Mouse (Mus musculus) lung, postnatal 0 days (tissue): ENCODE data around the gene Zbtb38. TPM values are rescaled to one million over a fixed set of nuclear protein-coding genes. Genes with fewer than 3 reads are reported as not detected.

Experiments used
- ATAC-seq: fragments of 200-750 bp; cut with Nextera tagmentation; 2 replicates; pipeline ENCODE4 v1.8.0; 2017; ENCODE audit warnings: moderate library complexity
- DNase-seq: peaks from one replicate; pipeline ENCODE4 v3.0.0-alpha.2; 2016; ENCODE audit warnings: low spot score
- H3K27ac ChIP-seq: fragments of 300-500 bp; sonication (generic); 2 replicates; pipeline ENCODE4 v1.5.1; 2014; ENCODE audit warnings: antibody characterized with exemption, mild to moderate bottlenecking, low read length, mixed read lengths
- H3K27me3 ChIP-seq: fragments of 300-500 bp; sonication (generic); replicated peaks from 2 replicates; pipeline ENCODE4 v1.6.1; 2014; ENCODE audit warnings: low read length, mixed read lengths; ENCODE audit not compliant: insufficient read depth
- H3K36me3 ChIP-seq: fragments of 300-500 bp; sonication (generic); 2 replicates; pipeline ENCODE4 v1.6.1; 2014; ENCODE audit warnings: low read length, mixed read lengths; ENCODE audit not compliant: insufficient read depth
- H3K4me1 ChIP-seq: fragments of 300-500 bp; sonication (generic); 2 replicates; pipeline ENCODE4 v1.6.1; 2014; ENCODE audit warnings: antibody characterized with exemption, low read depth, low read length, mixed read lengths; ENCODE audit not compliant: insufficient read depth
- H3K4me2 ChIP-seq: fragments of 300-500 bp; sonication (generic); replicated peaks from 2 replicates; pipeline ENCODE4 v1.6.1; 2014; ENCODE audit warnings: low read depth, mild to moderate bottlenecking, low read length, moderate library complexity, mixed read lengths
- H3K4me3 ChIP-seq: fragments of 300-500 bp; sonication (generic); 2 replicates; pipeline ENCODE4 v1.5.1; 2014; ENCODE audit warnings: low read depth, low read length
- H3K9ac ChIP-seq: fragments of 300-500 bp; sonication (generic); replicated peaks from 2 replicates; pipeline ENCODE4 v1.6.1; 2014; ENCODE audit warnings: low read depth, mild to moderate bottlenecking
- H3K9me3 ChIP-seq: fragments of 300-500 bp; sonication (generic); 2 replicates; pipeline ENCODE4 v1.6.1; 2016; ENCODE audit warnings: low read length, mixed read lengths
- EP300 ChIP-seq: IDR thresholded peaks from 2 replicates; pipeline ENCODE4 v1.6.1; 2016; ENCODE audit warnings: antibody characterized with exemption, mild to moderate bottlenecking, control low read depth
- WGBS: fragments of 180-500 bp; shearing (Covaris S2); extraction: QIAGEN DNeasy Blood & Tissue Kit; methylation state at CpG from one replicate; pipeline ENCODE4 v1.1.7; 2014; 5-methylcytosine and 5-hydroxymethylcytosine counted together
- polyA plus RNA-seq: library from polyadenylated mRNA; unstranded; fragments of >200 nt; fragmentation: Nextera tagmentation; extraction: Ambion mirVana; gene quantifications from 2 replicates; pipeline ENCODE4 v1.2.1, GENCODE M21; 2015

Zbtb38 gene
- polyA plus RNA-seq, 1 experiment from 2014 or later, result 31.8 TPM

DNA sequence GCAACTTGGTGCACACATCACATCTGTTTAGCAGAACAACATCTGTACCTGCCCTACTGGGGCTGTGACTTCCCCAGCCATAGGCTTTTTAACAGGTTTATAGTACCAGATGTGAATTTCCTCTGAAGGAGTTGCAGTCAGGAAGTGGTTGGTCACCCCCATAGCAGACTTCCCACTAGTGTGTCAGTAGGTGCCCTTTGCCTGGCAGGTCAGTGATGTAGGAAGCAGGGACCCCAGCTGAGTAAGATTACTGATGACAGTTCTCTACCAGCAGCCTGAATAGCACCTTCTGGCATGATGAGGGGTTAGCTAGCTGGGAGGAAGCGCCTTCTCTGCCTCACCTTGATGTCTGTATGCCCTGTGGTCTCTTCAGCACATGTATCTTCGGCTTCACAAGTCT is 118.9 kb downstream of the Zbtb38 start:
- H3K4me1 ChIP-seq, result no peaks in the 10 kb centered on the region
- no peak for TF ChIP-seq EP300
- H3K27me3 ChIP-seq, result no peaks in the 10 kb centered on the region
- H3K4me3 ChIP-seq, result no peak overlapping the region
- H3K9ac ChIP-seq, result no peak overlapping the region
- no peaks in the 10 kb centered on the region for H3K9me3 ChIP-seq
- no peak overlapping the region for H3K27ac ChIP-seq
- ATAC-seq (no peak), DNase-seq (no peak)
- H3K4me2 ChIP-seq, result no peak overlapping the region
- no peaks in the 10 kb centered on the region for H3K36me3 ChIP-seq
- 85% methylated on average over 2 of the region's 2 CpGs for WGBS

Other genes starting within 250 kb of the Zbtb38 start
- gene Gm28729, start 227.6 kb downstream of the Zbtb38 start, polyA plus RNA-seq, result 2.7 and 4.4 TPM in 2 replicates
- gene Rasa2, start 121.2 kb downstream of the Zbtb38 start, polyA plus RNA-seq, result 12.3 and 15.6 TPM in 2 replicates
- 6.5 and 7.9 TPM in 2 replicates for gene Pxylp1, start 139.8 kb upstream of the Zbtb38 start, polyA plus RNA-seq